Mouse (Mus musculus): ENCODE data around the gene Cstad.
A peak's percentile ranks its signal among the peaks of the same experiment; 100 is the strongest.

The Cstad gene

DNA sequence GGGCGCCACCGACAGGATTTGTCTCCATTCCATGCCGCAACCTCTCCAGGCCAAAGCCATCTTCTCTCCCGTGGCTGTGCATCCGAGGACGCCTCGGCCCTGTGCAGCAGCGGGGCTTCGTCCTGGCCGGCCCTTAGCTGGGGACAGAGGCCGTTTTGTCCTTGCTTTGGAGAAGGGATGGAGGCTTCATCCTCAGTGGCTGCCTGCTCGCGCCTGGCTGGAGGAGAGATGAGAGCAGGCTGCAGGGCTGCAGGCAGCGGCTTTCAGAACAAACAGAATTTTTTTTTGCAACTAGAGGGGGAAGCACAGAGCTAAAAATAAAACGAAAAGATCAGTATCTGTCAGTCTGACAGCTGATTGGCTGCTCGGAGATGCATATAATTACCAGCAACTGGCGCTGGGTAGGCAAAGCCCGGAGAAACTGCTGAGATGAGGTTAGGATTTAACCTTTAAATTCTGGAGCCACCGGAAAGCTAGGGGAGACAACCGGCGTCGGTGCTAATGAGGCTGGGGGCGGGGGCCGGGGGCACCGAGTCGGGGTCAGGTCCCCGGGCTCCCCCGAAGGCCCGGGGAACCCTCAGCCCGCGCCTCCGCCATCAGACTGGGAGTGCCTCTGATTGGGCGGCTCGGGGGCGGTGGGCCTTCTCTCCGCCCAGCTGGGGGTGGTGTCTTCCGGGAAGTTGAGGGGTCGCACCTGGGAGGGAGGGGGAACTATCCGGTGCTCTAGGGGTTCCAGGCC is at the start of gene Cstad:
Gene Cstad (plus strand): TSS at position 400 of the 739 bp plus-strand sequence.
- DNase-seq (ENCODE audit: inconsistent age in 2 of 2, low spot score in 1 of 2), result peak; percentile 79 to 90

DNA sequence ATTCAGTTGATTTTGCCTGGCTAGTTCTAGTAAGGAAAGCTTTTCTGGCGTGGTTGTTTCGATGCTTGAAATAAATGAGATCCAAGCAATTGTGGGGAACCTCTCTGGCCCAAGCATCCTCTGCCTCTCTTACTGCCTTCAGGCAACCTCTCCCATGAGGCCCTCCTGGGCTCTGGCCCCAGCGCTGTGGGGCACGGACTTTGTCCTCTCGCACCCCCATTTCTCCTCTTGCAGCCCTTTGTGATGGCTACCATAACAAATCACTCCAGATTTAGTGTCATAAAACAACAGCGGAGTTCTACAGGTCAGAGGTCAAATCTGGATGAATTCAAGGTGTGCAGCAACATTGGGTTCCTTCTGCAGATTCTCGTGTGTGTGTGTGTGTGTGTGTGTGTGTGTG is 49.1 kb upstream of the Cstad start:
- no peak for DNase-seq (ENCODE audit: inconsistent age in 2 of 2, low spot score in 1 of 2)

DNA sequence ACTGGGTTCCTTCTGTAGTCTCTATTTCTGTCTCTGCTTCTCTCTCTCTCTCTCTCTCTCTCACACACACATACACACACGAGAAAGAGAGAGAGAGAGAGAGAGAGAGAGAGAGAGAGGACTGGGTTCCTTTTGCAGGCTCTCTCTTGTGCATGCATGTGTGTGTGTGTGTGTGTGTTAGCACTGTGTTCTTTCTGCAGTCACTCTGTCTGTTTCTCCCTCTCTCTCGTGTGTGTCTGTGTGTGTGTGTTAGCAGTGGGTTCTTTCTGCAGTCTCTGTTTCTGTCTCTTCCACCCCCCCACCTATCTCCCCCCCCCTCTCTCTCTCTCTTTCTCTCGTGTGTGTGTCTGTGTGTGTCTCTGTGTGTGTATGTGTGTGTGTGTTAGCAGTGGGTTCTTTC is 48.6 kb upstream of the Cstad start:
- DNase-seq (ENCODE audit: inconsistent age in 2 of 2, low spot score in 1 of 2), result no peak

DNA sequence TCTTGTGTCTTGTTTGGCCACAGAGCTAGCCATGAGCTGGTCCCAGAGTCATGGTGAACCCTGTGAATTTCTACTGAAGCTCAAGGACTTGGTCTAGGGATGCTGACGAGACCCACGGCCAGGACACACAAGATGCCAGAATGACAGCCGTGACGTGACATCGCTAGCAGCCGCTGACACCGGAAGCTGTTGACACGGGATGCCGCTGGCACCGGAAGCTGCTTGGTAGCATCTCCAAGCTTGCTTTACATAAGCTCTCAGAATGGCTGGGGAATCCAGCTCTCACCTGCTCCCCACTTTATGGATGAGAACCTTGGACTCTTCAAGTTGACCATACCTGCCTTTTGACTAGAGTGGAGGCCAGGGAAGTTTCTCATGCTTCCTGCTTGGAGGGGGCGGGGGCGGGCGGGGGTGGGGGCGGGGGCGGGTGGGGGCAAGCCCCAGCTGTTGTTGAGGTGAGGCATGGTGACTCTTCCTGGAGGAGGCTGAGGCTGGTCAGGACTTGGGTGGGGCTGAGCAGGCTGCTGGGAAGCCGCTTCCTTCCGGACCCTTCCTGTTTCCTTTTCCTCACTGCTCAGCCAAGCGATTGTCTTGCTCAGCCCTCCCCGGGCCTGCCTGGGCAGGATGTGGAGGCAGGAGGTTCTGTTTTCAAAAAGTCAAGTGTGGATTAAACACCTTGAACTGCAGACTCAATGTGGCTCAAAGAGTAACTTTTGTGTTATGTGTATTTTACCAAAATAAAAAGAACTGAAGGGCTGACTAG is 47.2 kb upstream of the Cstad start:
- peak; percentile 60 to 68 for DNase-seq (ENCODE audit: inconsistent age in 2 of 2, low spot score in 1 of 2)

DNA sequence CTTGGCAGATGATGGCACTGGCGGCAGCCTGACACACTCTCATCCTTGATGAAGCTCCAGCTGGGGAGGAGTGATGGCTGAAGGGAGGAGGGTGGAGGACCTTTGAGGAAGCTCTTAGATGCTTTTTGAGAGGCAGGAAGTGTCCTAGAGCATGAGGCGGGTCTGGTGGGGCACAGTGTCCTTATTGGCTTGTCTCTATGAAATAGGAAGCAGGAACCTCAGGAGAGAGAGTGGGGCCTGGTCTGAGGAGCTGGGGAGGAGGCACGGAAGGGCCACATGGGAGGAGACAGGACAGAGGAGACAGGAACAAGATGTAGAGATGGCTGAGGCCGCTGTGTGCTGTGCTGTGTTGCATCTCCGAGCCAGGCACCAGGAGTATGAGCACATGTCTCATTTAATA is 43.3 kb upstream of the Cstad start:
- DNase-seq (ENCODE audit: inconsistent age in 2 of 2, low spot score in 1 of 2), result no peak

DNA sequence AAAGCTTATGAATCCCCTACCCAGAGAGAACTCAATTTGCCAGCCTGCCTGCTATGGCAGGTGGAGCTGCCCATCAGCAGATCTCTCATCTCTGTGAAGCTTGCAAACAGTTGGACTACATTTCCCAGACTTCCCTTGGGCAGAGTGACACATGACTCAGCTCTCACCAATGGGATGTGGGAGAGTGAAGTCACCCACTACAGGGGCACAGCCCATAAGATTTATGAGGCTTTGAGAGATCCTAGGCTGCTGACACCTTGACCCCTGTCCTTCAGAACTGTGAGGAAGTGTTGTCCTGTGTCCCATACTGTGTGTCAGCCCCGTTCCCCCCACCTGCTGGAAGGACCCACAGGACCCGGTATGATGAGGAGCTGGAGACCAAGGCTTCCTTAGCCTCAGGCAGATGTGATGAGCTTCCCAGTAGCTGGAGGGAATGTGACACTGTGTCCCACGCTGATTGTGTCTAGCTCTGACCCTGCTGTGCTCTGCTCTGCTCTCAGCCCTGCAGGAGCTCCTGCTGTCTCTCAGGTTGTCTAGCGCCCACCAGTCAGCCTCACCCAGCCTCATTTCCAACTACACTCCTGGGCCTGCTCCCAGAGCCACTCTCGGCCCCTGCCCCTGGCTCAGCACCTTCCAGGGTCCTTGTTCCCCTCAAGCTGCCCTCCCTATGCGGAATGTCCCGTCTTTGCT is 40.8 kb upstream of the Cstad start:
- peak; percentile 57 to 84 for DNase-seq (ENCODE audit: inconsistent age in 2 of 2, low spot score in 1 of 2)

DNA sequence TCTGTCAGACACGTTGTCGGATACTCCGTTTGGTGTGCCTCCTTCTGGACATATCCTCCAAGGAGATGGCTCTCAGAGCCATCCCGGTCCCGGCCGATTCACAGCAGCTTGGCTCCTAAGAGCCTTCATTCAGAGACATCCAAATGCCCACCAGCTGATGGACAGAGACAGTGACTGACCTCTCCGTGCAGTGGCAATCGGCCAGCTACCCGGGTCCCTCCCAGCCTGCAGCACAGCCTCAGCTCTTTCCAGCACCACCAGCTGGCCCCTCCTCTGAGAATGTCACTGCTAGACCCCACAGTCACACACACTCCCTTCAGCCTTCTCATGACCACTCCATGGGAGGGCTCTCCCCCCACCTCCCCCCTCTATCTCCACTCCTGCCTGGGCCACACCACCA is 39.6 kb upstream of the Cstad start:
- no peak for DNase-seq (ENCODE audit: inconsistent age in 2 of 2, low spot score in 1 of 2)

DNA sequence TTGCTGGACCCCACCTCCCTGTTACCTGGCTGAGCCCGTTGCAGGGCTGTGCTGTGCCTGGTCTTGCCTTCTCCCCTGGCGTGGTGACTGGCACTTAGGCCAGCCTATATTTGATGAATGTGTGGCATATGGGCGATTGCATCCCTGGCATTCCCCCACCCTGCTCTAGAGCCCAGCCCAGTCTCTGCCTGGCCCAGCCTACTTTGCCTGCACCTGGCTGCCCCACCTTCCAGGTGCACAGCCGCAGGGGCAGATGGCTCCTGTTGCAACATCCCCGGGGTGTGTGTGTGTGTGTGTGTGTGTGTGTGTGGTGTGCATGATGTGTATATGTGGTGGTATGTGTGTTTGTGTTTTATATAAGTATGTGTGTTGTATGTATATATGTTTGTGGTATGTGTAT is 38.3 kb upstream of the Cstad start:
- DNase-seq (ENCODE audit: inconsistent age in 2 of 2, low spot score in 1 of 2), result no peak

DNA sequence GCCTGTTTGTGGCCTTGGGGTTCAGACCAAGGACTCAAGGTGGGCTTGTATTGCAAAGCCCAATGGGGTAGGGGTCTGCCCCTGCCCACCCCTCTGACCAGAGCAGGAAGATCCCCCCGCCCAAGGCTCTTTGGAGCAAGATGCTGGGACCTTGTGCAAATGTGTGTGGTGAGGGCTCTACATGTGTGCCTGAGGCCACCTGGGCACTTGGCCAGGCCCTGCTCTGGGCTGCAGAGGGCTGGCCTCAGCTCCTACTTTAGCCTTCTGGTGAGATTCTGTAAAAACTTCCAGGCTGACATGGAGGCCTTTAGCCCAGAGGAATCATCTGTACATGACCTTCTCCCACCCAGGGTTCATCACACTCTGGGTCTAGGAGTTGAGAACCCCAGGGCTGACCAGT is 35.3 kb upstream of the Cstad start:
- no peak for DNase-seq (ENCODE audit: inconsistent age in 2 of 2, low spot score in 1 of 2)

DNA sequence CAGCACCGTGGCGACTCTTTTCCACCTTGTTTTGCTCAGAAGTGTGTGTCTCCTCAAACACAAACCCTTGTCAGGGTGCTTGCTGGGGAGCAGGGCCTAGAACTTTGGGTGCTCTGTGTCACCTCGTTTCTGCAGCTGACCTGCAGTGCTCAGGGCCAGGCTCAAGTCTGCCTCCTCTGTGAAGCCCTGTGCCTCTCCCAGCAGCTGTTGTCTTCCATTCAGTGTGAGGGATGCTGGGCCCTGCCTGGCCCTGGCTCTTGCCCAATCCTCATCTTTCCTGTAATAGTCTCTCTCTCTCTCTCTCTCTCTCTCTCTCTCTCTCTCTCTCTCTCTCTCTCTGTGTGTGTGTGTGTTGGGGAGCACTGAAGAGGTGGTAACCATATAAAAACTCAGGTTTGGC is 32.3 kb upstream of the Cstad start:
- DNase-seq (ENCODE audit: inconsistent age in 2 of 2, low spot score in 1 of 2), result no peak

DNA sequence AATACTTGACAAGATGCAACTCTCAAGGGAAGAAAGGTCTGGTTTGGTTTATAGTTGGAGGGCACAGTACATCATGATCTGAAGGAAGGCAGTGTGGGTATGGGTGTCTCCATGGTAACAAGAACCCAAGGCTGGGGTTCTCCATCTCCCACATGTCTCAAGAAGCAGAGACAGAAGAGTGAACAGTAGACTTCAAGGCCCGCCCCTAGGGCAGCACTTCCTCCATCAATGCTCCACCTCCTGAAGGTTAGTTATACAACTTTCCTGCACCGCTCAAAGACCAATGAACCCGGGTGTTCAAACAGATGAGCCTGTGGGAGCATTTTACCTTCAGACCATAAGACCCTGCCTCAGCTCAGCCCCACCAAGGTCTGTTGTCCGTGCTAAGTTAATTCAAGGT is 23.2 kb upstream of the Cstad start:
- DNase-seq (ENCODE audit: inconsistent age in 2 of 2, low spot score in 1 of 2), result no peak

DNA sequence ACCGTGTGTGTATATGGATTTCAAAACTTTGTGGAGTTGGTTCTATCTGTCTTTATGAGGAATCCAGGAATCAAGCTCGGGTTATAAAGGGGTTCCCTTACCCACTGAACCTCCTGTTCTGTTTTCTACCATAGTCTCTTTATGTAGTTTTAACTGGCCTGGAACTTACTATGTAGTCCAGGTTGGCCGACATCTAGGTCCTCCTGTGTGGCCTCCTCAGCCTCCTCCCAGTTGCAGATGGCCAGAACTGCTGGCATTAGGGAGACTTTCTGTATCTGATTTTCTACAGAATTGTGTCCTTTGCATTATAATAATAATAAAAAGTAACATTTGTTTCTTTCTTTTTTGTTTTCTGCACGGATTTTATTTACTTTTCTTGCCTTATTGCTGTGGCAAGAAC is 21.3 kb upstream of the Cstad start:
- DNase-seq (ENCODE audit: inconsistent age in 2 of 2, low spot score in 1 of 2), result no peak

DNA sequence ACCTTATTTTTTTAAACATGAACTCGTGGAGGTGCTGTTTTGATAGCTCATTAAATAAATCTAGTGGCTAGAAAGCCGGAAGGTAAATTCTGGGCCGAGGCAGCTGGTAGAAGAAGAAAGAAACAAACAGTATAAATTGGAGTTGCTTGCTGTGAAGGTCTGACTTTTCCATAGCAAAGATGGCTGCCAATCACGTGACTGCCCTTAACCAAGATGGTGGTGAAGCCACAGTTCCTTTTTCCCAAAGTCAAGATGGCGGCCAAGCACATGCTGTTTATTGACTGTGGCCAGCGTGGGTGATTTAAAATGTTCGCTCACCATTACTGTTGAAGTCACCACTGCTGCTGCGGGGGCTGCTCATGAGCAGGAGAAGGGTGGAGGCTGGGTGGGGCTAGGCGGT is 17.8 kb upstream of the Cstad start:
- DNase-seq (ENCODE audit: inconsistent age in 2 of 2, low spot score in 1 of 2), result no peak

DNA sequence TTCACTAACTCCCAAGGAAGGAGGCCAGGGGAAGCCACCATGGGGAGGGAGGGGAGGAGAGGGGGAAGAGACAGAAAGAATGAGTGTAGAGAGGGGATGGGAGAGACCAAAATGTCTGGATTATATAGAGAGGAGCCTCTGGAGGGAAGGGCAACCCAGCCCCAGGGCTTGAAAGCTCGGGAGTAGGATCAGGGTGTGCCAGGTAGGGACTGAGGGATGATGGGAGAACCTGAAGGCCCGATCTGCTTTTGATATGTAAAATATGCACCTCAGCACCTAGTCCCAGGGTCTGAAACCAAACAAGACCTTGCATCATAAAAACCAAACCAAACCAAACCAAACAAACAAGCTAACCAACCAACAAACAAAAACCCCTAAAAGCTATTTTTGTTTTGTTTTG is 16.8 kb upstream of the Cstad start:
- no peak for DNase-seq (ENCODE audit: inconsistent age in 2 of 2, low spot score in 1 of 2)

DNA sequence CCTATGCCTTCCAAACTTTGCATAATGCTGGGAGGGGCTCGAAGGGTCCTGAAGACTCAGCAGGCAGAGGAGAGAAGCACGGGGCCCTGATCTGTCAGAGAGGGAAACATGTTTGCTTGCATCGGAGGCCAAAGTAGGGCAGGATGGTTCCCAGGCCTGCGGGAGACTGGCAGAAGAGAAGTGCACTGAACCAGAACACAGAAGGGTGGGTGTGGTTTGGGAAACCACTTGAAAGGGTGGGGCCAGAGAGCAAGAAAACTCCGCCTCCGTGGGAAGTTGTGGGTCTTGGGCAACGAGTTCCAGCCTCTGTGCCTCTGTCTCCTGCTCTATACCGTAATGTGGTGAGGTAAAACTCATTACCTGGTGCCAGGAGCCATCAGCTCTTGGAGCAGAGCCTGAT is 7.7 kb upstream of the Cstad start:
- peak in 1 of 2 experiments; percentile 51 for DNase-seq (ENCODE audit: inconsistent age in 2 of 2, low spot score in 1 of 2)

DNA sequence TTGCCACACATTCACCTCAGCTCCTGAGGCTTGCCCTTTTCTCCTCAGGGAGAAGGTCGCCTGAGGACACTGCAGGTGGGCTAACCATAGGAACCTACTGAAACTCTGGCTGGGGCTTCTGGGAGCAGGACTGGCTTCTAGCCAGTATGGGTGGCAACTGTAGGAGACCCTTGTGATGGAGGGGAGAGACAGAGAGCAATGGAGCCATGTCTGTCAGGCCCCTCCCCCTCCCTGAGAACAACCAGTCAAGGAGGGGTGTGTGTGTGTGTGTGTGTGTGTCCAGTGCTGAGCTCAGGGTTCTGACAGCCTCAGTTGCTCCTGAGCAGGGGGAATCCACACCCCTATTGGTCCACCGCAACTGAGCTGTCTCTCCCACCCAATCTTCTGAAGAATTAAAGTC is 7.2 kb upstream of the Cstad start:
- no peak for DNase-seq (ENCODE audit: inconsistent age in 2 of 2, low spot score in 1 of 2)

DNA sequence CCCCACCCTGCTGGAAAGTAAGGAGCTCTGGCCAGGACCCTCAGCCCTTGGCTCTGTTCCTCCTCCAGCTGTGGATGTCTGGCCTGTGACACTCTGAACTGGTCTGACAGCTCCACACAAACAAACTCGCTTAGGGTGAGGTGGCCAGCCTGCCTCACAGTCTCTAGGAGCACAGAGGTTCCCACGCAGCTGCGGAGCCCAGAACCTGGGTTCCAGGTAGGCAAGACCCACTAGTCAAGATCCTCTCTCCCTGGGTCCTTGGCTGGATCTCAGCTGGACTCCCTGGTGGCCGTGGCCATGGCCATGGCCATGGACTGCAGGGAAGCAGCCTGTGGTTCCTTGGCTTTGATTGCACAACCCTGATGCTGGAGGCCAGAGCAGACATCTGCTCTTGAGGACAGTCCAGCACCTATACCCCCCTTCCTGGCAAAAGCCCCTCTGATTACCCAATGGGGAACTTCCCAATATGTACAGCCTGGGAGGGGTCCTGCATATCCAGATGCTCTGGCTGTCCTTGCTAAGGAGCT is 5.8 kb upstream of the Cstad start:
- peak in 1 of 2 experiments; percentile 80 for DNase-seq (ENCODE audit: inconsistent age in 2 of 2, low spot score in 1 of 2)

DNA sequence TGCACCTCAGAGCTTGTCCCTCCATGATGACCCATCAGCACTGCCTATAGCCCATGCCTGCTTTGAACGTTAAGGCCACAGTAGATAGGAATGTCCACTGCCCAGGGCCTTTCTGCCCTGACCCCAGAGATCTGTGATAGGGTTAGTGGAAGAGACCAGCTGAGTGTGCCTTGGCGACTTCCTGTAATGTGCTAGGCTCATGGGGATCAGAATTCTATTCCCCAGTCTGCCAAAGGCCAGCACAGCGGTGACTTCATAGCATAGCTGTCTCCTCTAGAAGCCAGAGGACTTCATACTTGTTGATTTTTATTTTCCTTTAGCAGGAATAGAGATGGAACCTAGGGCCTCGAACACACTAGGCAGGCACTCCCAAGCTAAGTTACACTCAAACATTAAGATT is 5.1 kb upstream of the Cstad start:
- peak in 1 of 2 experiments; percentile 36 for DNase-seq (ENCODE audit: inconsistent age in 2 of 2, low spot score in 1 of 2)

DNA sequence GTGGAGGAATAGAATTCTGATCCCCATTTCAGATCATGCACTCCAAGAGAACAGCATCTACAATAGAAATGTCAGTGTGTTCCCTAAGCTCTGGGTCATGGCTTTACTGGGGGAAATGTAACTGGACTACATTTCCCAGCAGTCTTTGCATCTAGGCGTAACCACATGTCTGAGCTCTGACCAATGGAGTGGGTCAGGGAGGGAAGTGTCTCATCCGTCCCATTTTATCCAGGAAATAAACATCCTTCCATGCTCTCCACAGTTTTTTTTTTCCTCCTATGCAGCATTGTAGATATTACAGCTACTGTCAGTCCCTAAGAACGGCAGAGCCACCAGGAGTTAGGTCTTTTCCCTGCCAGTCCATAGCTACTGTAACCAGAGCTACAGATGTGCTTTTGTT is 3.9 kb upstream of the Cstad start:
- DNase-seq (ENCODE audit: inconsistent age in 2 of 2, low spot score in 1 of 2), result peak; percentile 63 to 89

DNA sequence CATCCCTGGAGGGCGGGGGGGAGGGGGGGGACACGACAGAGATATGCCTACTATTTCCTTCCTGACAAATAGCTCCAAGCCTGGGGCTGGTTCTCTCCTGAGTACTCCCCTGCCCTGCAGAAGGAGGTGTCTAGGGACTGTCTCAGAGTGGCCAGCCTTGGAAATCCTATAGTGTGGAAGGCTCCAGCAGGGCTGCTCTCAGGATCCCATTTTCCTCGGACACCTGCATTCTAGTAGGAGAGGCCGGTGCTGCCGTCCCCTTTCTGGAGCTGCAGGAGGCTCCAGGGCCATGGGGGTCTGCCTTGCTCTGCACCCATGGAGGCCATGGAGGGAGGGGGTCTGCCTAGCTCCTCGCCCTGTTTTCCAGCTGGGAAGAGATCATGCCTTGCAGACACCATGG is 2.4 kb upstream of the Cstad start:
- DNase-seq (ENCODE audit: inconsistent age in 2 of 2, low spot score in 1 of 2), result peak in 1 of 2 experiments; percentile 32

DNA sequence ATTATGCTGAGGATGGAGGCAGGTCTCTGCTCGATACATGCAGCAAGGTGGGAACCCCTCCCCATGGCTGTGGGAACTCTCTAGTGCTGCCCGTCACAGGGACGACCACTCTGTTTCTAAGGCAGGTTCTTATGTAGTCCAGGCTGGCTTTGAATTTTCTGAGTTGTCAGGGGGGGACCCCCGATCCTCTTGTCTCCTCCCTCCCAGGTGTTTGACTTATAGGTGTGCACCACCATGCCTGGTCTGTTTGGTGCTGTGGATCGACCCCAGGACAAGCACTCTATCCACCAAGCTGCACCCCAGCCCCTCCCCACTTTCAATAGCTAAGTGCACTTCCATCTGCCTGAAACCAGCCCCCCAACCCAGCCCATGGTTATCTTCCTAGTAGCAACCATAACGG is 1.9 kb upstream of the Cstad start:
- DNase-seq (ENCODE audit: inconsistent age in 2 of 2, low spot score in 1 of 2), result peak in 1 of 2 experiments; percentile 31
